Mouse (Mus musculus): ENCODE measurements at regions not wholly inside any gene's neighbourhood (a gene's known extent, or its start where the extent isn't known, plus 50 kb on each side); places are given as distances from the start of the nearest gene placed in this dataset.

DNA sequence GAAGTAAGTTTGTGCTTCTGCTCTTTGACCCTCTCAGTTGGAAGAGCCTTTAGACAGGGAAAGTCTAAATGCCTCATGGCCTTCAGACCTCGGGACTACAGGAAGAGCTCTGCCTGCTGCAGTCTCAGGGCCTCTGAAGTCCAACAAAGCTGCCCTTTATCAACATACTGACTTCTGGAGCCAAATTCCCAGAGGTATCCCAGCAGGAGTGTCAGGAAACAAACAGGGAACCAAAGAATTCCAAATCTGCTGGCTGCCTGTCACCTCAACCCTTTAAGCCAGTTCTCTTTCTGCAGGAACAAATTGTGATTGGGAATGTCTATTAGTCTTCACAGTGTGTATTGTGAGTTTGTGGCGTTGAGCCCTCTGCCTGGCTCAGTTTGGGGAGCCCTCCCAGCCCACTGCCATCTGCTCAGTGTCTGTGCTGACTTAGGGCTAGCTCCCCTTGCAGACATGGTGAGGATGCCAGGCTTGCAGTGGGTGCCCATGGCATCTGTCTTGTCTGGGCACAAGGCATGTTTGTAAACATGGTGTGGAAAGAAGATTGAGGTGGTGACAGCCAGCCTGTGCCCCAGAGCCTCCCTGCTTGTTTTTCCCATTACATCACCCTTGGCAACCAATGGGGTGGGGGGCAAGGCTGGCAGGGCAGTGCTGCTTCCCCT lies 185.3 kb downstream of the Ankrd50 start:
- TF ChIP-seq CTCF (IDR thresholded peaks at IDR 0.05) (no peak), EP300 (IDR thresholded peaks at IDR 0.05) (no peak)
